Mouse (Mus musculus): Measurements from ENCODE around the gene Cdk2ap2.

GRCm38 (mm10) chr19:4103792-4104191 is 6.8 kb downstream of the Cdk2ap2 start:
- TF ChIP-seq ZC3H11A (IDR thresholded peaks at IDR 0.05; ENCODE audit: borderline replicate concordance, low read depth, low read length) (no peak), HCFC1 (IDR thresholded peaks at IDR 0.05; ENCODE audit: borderline replicate concordance, insufficient read depth, low read length) (no peak), ZNF384 (IDR thresholded peaks at IDR 0.05; ENCODE audit: low read depth, low read length) (no peak), MAFK (IDR thresholded peaks at IDR 0.05; ENCODE audit: insufficient read depth, low read depth, low read length) (no peak), CHD2 (IDR thresholded peaks at IDR 0.05; ENCODE audit: low read depth, low read length) (no peak)

Data from ES-E14 (cell line).